Mouse (Mus musculus) neutrophil, adult 65 days (primary cell): ENCODE data around the gene Suv39h2. TPM values are rescaled to one million over a fixed set of nuclear protein-coding genes. Genes with fewer than 3 reads are reported as not detected.

Experiments
- total RNA-seq: library from RNA; stranded (reverse); gene quantifications from 2 replicates; pipeline ENCODE4 v1.2.4, GENCODE M21; 2023

Suv39h2 gene
- 1.3 and 1.8 TPM in 2 replicates for total RNA-seq

DNA sequence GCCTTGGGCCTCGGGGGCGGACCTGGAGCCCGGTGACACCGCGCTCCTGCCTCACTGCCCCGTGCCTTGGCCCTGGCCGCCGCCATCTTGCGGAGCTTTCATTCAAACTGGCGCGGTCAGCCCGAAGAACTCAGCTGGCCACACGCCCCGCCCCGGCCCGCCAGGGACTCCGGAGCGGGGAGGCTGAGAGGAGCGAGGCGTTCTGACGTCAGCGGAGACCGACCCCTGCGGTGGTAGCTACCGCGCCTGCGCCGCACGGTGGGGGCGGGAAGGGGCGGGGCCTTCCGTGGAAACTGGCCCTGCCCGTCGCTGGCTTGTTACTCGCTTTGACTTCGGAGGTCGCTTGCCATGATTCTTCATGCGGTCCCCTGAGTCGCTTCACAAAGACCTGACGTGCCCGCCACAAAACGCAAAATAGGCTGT lies at the start of gene Suv39h2:
TSS of gene Suv39h2 (minus strand) at position 171 of the 423 bp plus-strand sequence.

GRCm38 (mm10) chr2:3512552-3513454 lies 38.0 kb upstream of the Suv39h2 start, which contains the start of the genes Gm45902, Hspa14 and Cdnf:
Gene Gm45902 (minus strand): TSS chr2:3512790.
Gene Hspa14 (minus strand): TSS chr2:3512814.
Gene Cdnf (plus strand): TSS chr2:3513030.

GRCm38 (mm10) chr2:3423841-3424578 lies 50.8 kb downstream of the Suv39h2 start, which contains the start of gene Dclre1c:
Gene Dclre1c (plus strand): TSS chr2:3424131.

GRCm38 (mm10) chr2:3422548-3422947 lies 52.3 kb downstream of the Suv39h2 start, which contains the start of gene Meig1:
Gene Meig1 (minus strand): TSS chr2:3422648.

Other genes with a start within 250 kb of the Suv39h2 start
- gene Nmt2, start 190.8 kb downstream of the Suv39h2 start, total RNA-seq, result 6.9 and 10.6 TPM in 2 replicates
- gene Rpp38, start 142.4 kb downstream of the Suv39h2 start, total RNA-seq, result 0.66 TPM in 1 of 2 replicates, not detected in the other
- gene Acbd7, start 138.9 kb downstream of the Suv39h2 start, total RNA-seq, result not detected in 2 replicates
- gene Olah, start 77.8 kb downstream of the Suv39h2 start, total RNA-seq, result 0.25 TPM in 1 of 2 replicates, not detected in the other
- gene Meig1, start 52.4 kb downstream of the Suv39h2 start, total RNA-seq, result 2.7 TPM in 1 of 2 replicates, not detected in the other
- 70.9 and 115 TPM in 2 replicates for gene Dclre1c, start 50.9 kb downstream of the Suv39h2 start, total RNA-seq
- 15.1 and 19.4 TPM in 2 replicates for gene Gm45902, start 37.8 kb upstream of the Suv39h2 start, total RNA-seq
- 97.2 and 130 TPM in 2 replicates for gene Hspa14, start 37.8 kb upstream of the Suv39h2 start, total RNA-seq
- 0.92 and 1.1 TPM in 2 replicates for gene Cdnf, start 38.0 kb upstream of the Suv39h2 start, total RNA-seq
- gene Fam107b, start 95.5 kb upstream of the Suv39h2 start, total RNA-seq, result 382 and 393 TPM in 2 replicates